Mouse (Mus musculus): ENCODE results near the gene Trim26.

The Trim26 gene

DNA sequence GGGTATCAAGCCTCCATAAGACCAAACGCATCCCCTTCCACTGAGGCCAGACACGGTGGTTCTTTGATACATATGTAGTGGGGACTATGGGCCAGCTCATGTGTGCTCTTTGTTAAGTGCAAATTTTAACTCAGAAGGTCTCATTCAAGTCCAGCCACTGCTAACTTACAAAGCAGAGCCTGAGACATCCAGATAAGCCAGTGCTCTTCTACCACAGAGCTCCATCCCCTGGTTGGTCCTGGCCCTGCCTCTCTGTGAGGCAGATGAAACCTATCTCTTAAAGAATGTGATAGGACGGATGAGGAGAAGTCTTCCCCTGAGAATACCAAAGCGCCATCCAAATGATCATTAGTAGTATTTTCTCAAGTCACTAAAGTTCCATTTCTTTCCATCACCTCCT, 62.4 kb downstream of the Trim26 start:
- DNase-seq (ENCODE audit: low read depth): no peak

DNA sequence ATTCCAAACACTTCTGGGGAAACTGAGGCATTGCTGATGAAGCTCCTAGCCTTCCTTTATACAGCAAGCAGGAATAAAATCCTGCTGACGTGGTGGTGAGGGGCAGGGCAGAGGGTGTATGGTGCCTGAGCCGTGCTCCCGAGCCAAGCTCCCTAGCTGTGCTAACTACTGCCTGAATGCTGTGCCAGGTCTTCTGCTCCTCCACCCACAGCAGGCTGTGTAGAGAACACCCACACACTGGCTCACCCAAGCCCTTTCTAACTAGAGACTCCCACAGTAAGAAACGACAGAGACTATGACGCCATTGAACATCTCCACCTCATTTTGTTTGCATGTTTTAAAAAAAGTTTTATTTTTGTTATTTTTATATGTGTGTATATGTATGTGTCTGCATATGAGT, 63.1 kb downstream of the Trim26 start:
- DNase-seq (ENCODE audit: low read depth): no peak

DNA sequence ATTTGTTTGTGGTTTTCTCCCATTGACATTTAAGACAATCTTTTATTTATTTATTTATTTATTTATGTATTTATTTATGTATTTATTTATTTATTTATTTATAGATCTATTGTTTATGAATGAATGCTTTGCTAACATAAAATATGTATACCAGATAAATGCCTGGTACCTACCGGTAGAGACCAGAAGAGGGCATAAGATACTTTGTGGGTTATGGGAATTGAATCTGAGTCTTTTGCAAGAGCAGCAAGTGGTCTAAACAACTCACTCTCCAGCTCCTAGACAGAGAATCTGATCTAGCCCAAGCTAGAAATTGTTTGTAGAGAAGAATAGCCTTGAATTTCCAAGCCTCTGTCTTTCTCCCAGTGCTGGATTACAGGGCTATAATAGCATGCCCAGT, 63.8 kb downstream of the Trim26 start:
- DNase-seq (ENCODE audit: low read depth): no peak

DNA sequence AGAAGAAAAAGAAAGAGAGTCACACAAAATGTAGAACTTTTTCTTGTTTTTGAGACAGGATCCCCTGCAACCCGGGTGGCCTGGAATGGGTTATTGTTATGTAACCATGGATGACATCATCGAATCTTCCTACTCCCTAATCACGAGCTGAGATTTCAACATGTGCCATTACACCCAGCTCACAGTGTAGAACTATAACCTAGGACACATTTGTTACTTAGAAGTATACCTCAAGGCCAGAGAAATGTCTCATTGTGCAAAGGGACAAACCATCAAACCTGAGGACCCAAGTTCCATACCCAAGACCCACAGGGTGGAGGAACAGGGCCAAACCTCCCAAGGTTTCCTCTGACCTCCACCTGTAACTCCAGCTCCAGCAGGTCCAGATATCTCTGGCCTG, 66.7 kb downstream of the Trim26 start:
- DNase-seq (ENCODE audit: low read depth): peak; percentile 34

DNA sequence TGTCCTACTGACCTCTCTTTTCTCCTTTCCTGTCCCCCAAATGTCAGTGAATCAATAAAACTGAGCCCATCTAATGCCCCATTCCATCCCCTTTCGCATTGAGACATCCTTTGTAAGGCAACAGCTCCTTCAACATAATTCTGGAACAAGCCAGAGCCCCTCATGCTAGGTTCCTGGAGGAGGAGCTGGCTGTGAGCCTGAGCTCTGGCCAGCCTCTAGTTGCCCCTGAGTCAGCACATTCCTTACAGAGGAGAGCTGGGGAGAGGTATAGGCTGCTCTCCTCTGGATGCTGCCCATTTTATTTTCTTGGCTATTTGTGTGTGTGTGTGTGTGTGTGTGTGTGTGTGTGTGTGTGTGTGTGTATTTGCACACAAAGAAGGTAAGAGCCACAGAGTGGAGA, 71.3 kb downstream of the Trim26 start:
- peak; percentile 56 for DNase-seq (ENCODE audit: low read depth)
